In the genomic region with DNA sequence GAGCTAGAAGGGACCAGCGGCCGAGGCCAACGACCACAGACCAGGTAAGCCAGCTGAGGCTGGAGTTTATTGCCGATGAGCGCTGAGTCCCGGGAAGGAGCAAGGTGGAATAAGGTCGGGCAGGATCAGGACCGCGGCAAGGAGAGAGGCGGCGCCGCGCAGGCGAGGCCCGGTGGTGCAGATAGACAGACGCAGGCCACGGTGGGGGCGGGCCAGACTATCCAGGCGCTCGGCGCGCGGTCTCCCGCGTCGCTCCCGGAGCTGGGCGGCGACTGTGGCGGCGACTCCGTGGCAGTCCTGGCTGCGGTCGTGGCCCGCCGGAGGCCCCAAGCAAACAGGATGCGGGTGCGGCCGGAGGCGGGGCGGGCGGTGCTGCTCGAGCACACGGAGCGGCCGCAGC, we compare ENCODE assay signal across 8 mouse cellular contexts. TPM values are rescaled to one million over a fixed set of nuclear protein-coding genes. Genes with fewer than 3 reads are reported as not detected.
DNase-seq lines count a peak whose midpoint lies in the region; ATAC-seq and TF ChIP-seq lines count a peak whose summit lies in the region.

No protein-coding gene starts in this region.

- peak overlapping the region; percentile 21 for H3ac ChIP-seq in myocyte (ENCODE audit: control insufficient read depth, insufficient read length)

- peak overlapping the region; percentile 37 for H3K27ac ChIP-seq in bone marrow macrophage, adult 2 months (ENCODE audit: insufficient read depth, low read depth, low read length)
- H3K27ac ChIP-seq in embryonic fibroblast, embryonic 13.5 days (ENCODE audit: insufficient read depth, low read length): peak overlapping the region; percentile 67
- peak overlapping the region; percentile 90 for H3K27ac ChIP-seq in heart, embryonic 15.5 days
- peak overlapping the region; percentile 91 for H3K27ac ChIP-seq in kidney, postnatal 0 days
- H3K27ac ChIP-seq in liver, embryonic 12.5 days: peak overlapping the region; percentile 98
- H3K27ac ChIP-seq in stomach, embryonic 15.5 days: peak overlapping the region; percentile 98

- no peak for TF ChIP-seq CTCF in bone marrow macrophage, adult 2 months (IDR thresholded peaks at IDR 0.05; ENCODE audit: low read depth, low read length)
- TF ChIP-seq CTCF in embryonic fibroblast, embryonic 13.5 days (IDR thresholded peaks at IDR 0.05; ENCODE audit: borderline replicate concordance, insufficient read depth, low read length): no peak
- peak; percentile 25; the same call in 1 of the 2 replicates for TF ChIP-seq CTCF in kidney, postnatal 0 days (IDR thresholded peaks at IDR 0.05; ENCODE audit: low read depth)

- DNase-seq in CD4-positive, CD25-positive, alpha-beta regulatory T cell, adult 2 months (ENCODE audit: low read depth, low spot score): peak; percentile 81
- peak; percentile 79 for DNase-seq in kidney, postnatal 0 days (ENCODE audit: low spot score)

- peak; percentile 77 for ATAC-seq in heart, embryonic 15.5 days (replicated peaks; ENCODE audit: insufficient number of reproducible peaks, insufficient read depth, low FRiP score, low read depth)
- ATAC-seq in kidney, postnatal 0 days (replicated peaks; ENCODE audit: low FRiP score, low read depth): peak; percentile 83
- ATAC-seq in liver, embryonic 12.5 days: peak; percentile 77
- ATAC-seq in stomach, embryonic 15.5 days (ENCODE audit: insufficient read depth, low FRiP score, low read depth): peak; percentile 82

- TF ChIP-seq POLR2A in bone marrow macrophage, adult 2 months (IDR thresholded peaks at IDR 0.05; ENCODE audit: borderline replicate concordance, low read depth, low read length): no peak
- no peak for TF ChIP-seq POLR2A in embryonic fibroblast, embryonic 13.5 days (IDR thresholded peaks at IDR 0.05; ENCODE audit: low read depth, low read length)
- no peak for TF ChIP-seq POLR2A in myocyte (IDR thresholded peaks at IDR 0.05; ENCODE audit: insufficient read length, low read depth)

- under 1% methylated on average over 46 of the region's 46 CpGs for WGBS in heart, embryonic 15.5 days
- WGBS in kidney, postnatal 0 days: under 1% methylated on average over 40 of the region's 46 CpGs
- under 1% methylated on average over 46 of the region's 46 CpGs for WGBS in liver, embryonic 12.5 days (ENCODE audit: insufficient replicate concordance)
- WGBS in stomach, embryonic 15.5 days: under 1% methylated on average over 43 of the region's 46 CpGs

- H3K4me1 ChIP-seq in bone marrow macrophage, adult 2 months (ENCODE audit: control insufficient read depth, insufficient read depth, low read length): peaks cover 28% of the 10 kb centered on the region
- H3K4me1 ChIP-seq in embryonic fibroblast, embryonic 13.5 days (ENCODE audit: control insufficient read depth, insufficient read depth, low read length): peaks cover 8% of the 10 kb centered on the region; the same call in 1 of the 2 replicates
- peaks cover 24% of the 10 kb centered on the region for H3K4me1 ChIP-seq in heart, embryonic 15.5 days (replicated peaks)
- peaks cover 5% of the 10 kb centered on the region for H3K4me1 ChIP-seq in kidney, postnatal 0 days (replicated peaks; ENCODE audit: insufficient read depth, low read length)
- peaks cover 60% of the 10 kb centered on the region for H3K4me1 ChIP-seq in liver, embryonic 12.5 days
- peaks cover 23% of the 10 kb centered on the region for H3K4me1 ChIP-seq in stomach, embryonic 15.5 days

- no peaks in the 10 kb centered on the region for H3K79me2 ChIP-seq in myocyte (ENCODE audit: control insufficient read depth, insufficient read depth)

- H3K9ac ChIP-seq in heart, embryonic 15.5 days: peak overlapping the region; percentile 82
- peak overlapping the region; percentile 77 for H3K9ac ChIP-seq in kidney, postnatal 0 days (ENCODE audit: low read depth, low read length)
- peak overlapping the region; percentile 88 for H3K9ac ChIP-seq in liver, embryonic 12.5 days
- H3K9ac ChIP-seq in stomach, embryonic 15.5 days: peak overlapping the region; percentile 63

- H3K4me2 ChIP-seq in heart, embryonic 15.5 days: peak overlapping the region; percentile 100
- H3K4me2 ChIP-seq in kidney, postnatal 0 days (ENCODE audit: low read length): peak overlapping the region; percentile 84
- H3K4me2 ChIP-seq in liver, embryonic 12.5 days: peak overlapping the region; percentile 99
- H3K4me2 ChIP-seq in myocyte (ENCODE audit: low read depth): peak overlapping the region; percentile 75
- peak overlapping the region; percentile 94 for H3K4me2 ChIP-seq in stomach, embryonic 15.5 days

- H3K36me3 ChIP-seq in heart, embryonic 15.5 days: peaks cover 24% of the 10 kb centered on the region
- H3K36me3 ChIP-seq in kidney, postnatal 0 days (ENCODE audit: insufficient read depth, low read length): peaks cover 18% of the 10 kb centered on the region
- H3K36me3 ChIP-seq in liver, embryonic 12.5 days: peaks cover 35% of the 10 kb centered on the region
- H3K36me3 ChIP-seq in myocyte (ENCODE audit: control insufficient read depth, insufficient read depth): peaks cover 5% of the 10 kb centered on the region
- peaks cover 14% of the 10 kb centered on the region; the same call in 1 of the 2 replicates for H3K36me3 ChIP-seq in stomach, embryonic 15.5 days

- H3K27me3 ChIP-seq in heart, embryonic 15.5 days: no peaks in the 10 kb centered on the region
- H3K27me3 ChIP-seq in kidney, postnatal 0 days (ENCODE audit: insufficient read depth, low read length): no peaks in the 10 kb centered on the region
- H3K27me3 ChIP-seq in liver, embryonic 12.5 days (replicated peaks): no peaks in the 10 kb centered on the region
- H3K27me3 ChIP-seq in myocyte (ENCODE audit: control insufficient read depth, insufficient read depth, insufficient read length): no peaks in the 10 kb centered on the region
- no peaks in the 10 kb centered on the region for H3K27me3 ChIP-seq in stomach, embryonic 15.5 days (replicated peaks)

- H3K4me3 ChIP-seq in bone marrow macrophage, adult 2 months (ENCODE audit: insufficient read depth, low read length): peak overlapping the region; percentile 84
- H3K4me3 ChIP-seq in embryonic fibroblast, embryonic 13.5 days (ENCODE audit: insufficient read depth, low read length): peak overlapping the region; percentile 89
- H3K4me3 ChIP-seq in heart, embryonic 15.5 days: peak overlapping the region; percentile 89
- H3K4me3 ChIP-seq in kidney, postnatal 0 days (replicated peaks; ENCODE audit: low read depth, low read length): peak overlapping the region; percentile 66
- peak overlapping the region; percentile 82 for H3K4me3 ChIP-seq in liver, embryonic 12.5 days
- peak overlapping the region; percentile 18 for H3K4me3 ChIP-seq in myocyte
- peak overlapping the region; percentile 76 for H3K4me3 ChIP-seq in stomach, embryonic 15.5 days (replicated peaks)

- H3K9me3 ChIP-seq in heart, embryonic 15.5 days (replicated peaks): no peaks in the 10 kb centered on the region
- H3K9me3 ChIP-seq in kidney, postnatal 0 days (replicated peaks; ENCODE audit: low read length): no peaks in the 10 kb centered on the region
- H3K9me3 ChIP-seq in liver, embryonic 12.5 days (replicated peaks): no peaks in the 10 kb centered on the region
- no peaks in the 10 kb centered on the region for H3K9me3 ChIP-seq in stomach, embryonic 15.5 days

RNA-seq across cellular contexts. Expression of gene Inafm1, which starts 0.7 kb away (rescaled TPM):
- 11.7 and 14.0 TPM in 2 replicates for polyA plus RNA-seq in bone marrow macrophage, adult 2 months (2012; ENCODE audit: insufficient read depth, insufficient read length, missing spikeins)
- 11.1 and 11.6 TPM in 2 replicates for polyA plus RNA-seq in embryonic fibroblast, embryonic 13.5 days (2011; ENCODE audit: insufficient read length, low read depth, missing spikeins)
- 8.8 and 11.1 TPM in 2 replicates for polyA plus RNA-seq in heart, embryonic 15.5 days (2015; fragmentation: Nextera tagmentation; extraction: Ambion mirVana)
- 28.2 and 32.0 TPM in 2 replicates for polyA plus RNA-seq in kidney, postnatal 0 days (2015; fragmentation: Nextera tagmentation; extraction: Ambion mirVana)
- 8.6 and 8.8 TPM in 2 replicates for polyA plus RNA-seq in liver, embryonic 12.5 days (2016; fragmentation: Nextera tagmentation; extraction: Ambion mirVana)
- polyA plus RNA-seq in myocyte (2012; fragmentation: generic; extraction: Trizol): 12.1 TPM
- polyA plus RNA-seq in stomach, embryonic 15.5 days (2015; fragmentation: Nextera tagmentation; extraction: Ambion mirVana): 20.5 and 21.1 TPM in 2 replicates

RNA-seq across cellular contexts. Expression of gene C5ar1, which starts 13.3 kb away (rescaled TPM):
- 463 and 511 TPM in 2 replicates for polyA plus RNA-seq in bone marrow macrophage, adult 2 months (2012; ENCODE audit: insufficient read depth, insufficient read length, missing spikeins)
- 0.60 and 5.3 TPM in 2 replicates for polyA plus RNA-seq in embryonic fibroblast, embryonic 13.5 days (2011; ENCODE audit: insufficient read length, low read depth, missing spikeins)
- polyA plus RNA-seq in heart, embryonic 15.5 days (2015; fragmentation: Nextera tagmentation; extraction: Ambion mirVana): 2.0 and 4.1 TPM in 2 replicates
- polyA plus RNA-seq in kidney, postnatal 0 days (2015; fragmentation: Nextera tagmentation; extraction: Ambion mirVana): 3.1 and 3.4 TPM in 2 replicates
- polyA plus RNA-seq in liver, embryonic 12.5 days (2016; fragmentation: Nextera tagmentation; extraction: Ambion mirVana): 1.7 and 2.1 TPM in 2 replicates
- polyA plus RNA-seq in myocyte (2012; fragmentation: generic; extraction: Trizol): not detected
- 3.7 and 4.1 TPM in 2 replicates for polyA plus RNA-seq in stomach, embryonic 15.5 days (2015; fragmentation: Nextera tagmentation; extraction: Ambion mirVana)

RNA-seq across cellular contexts. Expression of gene Ccdc9, which starts 13.9 kb away (rescaled TPM):
- polyA plus RNA-seq in bone marrow macrophage, adult 2 months (2012; ENCODE audit: insufficient read depth, insufficient read length, missing spikeins): 143 and 146 TPM in 2 replicates
- 66.0 and 70.9 TPM in 2 replicates for polyA plus RNA-seq in embryonic fibroblast, embryonic 13.5 days (2011; ENCODE audit: insufficient read length, low read depth, missing spikeins)
- polyA plus RNA-seq in heart, embryonic 15.5 days (2015; fragmentation: Nextera tagmentation; extraction: Ambion mirVana): 14.4 and 18.3 TPM in 2 replicates
- polyA plus RNA-seq in kidney, postnatal 0 days (2015; fragmentation: Nextera tagmentation; extraction: Ambion mirVana): 14.2 and 17.1 TPM in 2 replicates
- polyA plus RNA-seq in liver, embryonic 12.5 days (2016; fragmentation: Nextera tagmentation; extraction: Ambion mirVana): 29.7 and 30.0 TPM in 2 replicates
- polyA plus RNA-seq in myocyte (2012; fragmentation: generic; extraction: Trizol): 48.4 TPM
- 26.7 and 27.0 TPM in 2 replicates for polyA plus RNA-seq in stomach, embryonic 15.5 days (2015; fragmentation: Nextera tagmentation; extraction: Ambion mirVana)

RNA-seq across cellular contexts. Expression of gene C5ar2, which starts 28.7 kb away (rescaled TPM):
- 18.4 and 18.5 TPM in 2 replicates for polyA plus RNA-seq in bone marrow macrophage, adult 2 months (2012; ENCODE audit: insufficient read depth, insufficient read length, missing spikeins)
- 0.19 TPM in 1 of 2 replicates, not detected in the other for polyA plus RNA-seq in embryonic fibroblast, embryonic 13.5 days (2011; ENCODE audit: insufficient read length, low read depth, missing spikeins)
- polyA plus RNA-seq in heart, embryonic 15.5 days (2015; fragmentation: Nextera tagmentation; extraction: Ambion mirVana): 0.76 and 1.1 TPM in 2 replicates
- polyA plus RNA-seq in kidney, postnatal 0 days (2015; fragmentation: Nextera tagmentation; extraction: Ambion mirVana): 0.08 and 0.11 TPM in 2 replicates
- polyA plus RNA-seq in liver, embryonic 12.5 days (2016; fragmentation: Nextera tagmentation; extraction: Ambion mirVana): 1.6 and 1.7 TPM in 2 replicates
- not detected for polyA plus RNA-seq in myocyte (2012; fragmentation: generic; extraction: Trizol)
- polyA plus RNA-seq in stomach, embryonic 15.5 days (2015; fragmentation: Nextera tagmentation; extraction: Ambion mirVana): 0.28 and 0.37 TPM in 2 replicates

RNA-seq across cellular contexts. Expression of gene Bbc3, which starts 35.5 kb away (rescaled TPM):
- 26.6 and 27.6 TPM in 2 replicates for polyA plus RNA-seq in bone marrow macrophage, adult 2 months (2012; ENCODE audit: insufficient read depth, insufficient read length, missing spikeins)
- 15.8 and 19.9 TPM in 2 replicates for polyA plus RNA-seq in embryonic fibroblast, embryonic 13.5 days (2011; ENCODE audit: insufficient read length, low read depth, missing spikeins)
- polyA plus RNA-seq in heart, embryonic 15.5 days (2015; fragmentation: Nextera tagmentation; extraction: Ambion mirVana): 6.6 and 6.9 TPM in 2 replicates
- 12.4 and 13.1 TPM in 2 replicates for polyA plus RNA-seq in kidney, postnatal 0 days (2015; fragmentation: Nextera tagmentation; extraction: Ambion mirVana)
- 5.9 and 7.6 TPM in 2 replicates for polyA plus RNA-seq in liver, embryonic 12.5 days (2016; fragmentation: Nextera tagmentation; extraction: Ambion mirVana)
- 34.6 TPM for polyA plus RNA-seq in myocyte (2012; fragmentation: generic; extraction: Trizol)
- 6.7 and 7.4 TPM in 2 replicates for polyA plus RNA-seq in stomach, embryonic 15.5 days (2015; fragmentation: Nextera tagmentation; extraction: Ambion mirVana)

Comparison
In these comparisons a context has a peak if more than half of its experiments do, and no peak if none do; other contexts are left out.
1. Peak in every context shown above with its lines: DNase-seq, ATAC-seq, H3K4me3 ChIP-seq and H3K27ac ChIP-seq.
2. H3K27ac ChIP-seq: peak in every context shown above with its lines; median percentile 98 in liver, embryonic 12.5 days; 98 in stomach, embryonic 15.5 days; 91 in kidney, postnatal 0 days; 90 in heart, embryonic 15.5 days; 67 in embryonic fibroblast, embryonic 13.5 days; 37 in bone marrow macrophage, adult 2 months.
3. H3K4me3 ChIP-seq: peak in every context shown above with its lines; median percentile 89 in embryonic fibroblast, embryonic 13.5 days; 89 in heart, embryonic 15.5 days; 84 in bone marrow macrophage, adult 2 months; 82 in liver, embryonic 12.5 days; 76 in stomach, embryonic 15.5 days; 66 in kidney, postnatal 0 days; 18 in myocyte.
4. RNA of gene C5ar1, which starts 13.3 kb away (polyA plus RNA-seq): 463 to 511 TPM in bone marrow macrophage, adult 2 months; 0.60 to 5.3 TPM in embryonic fibroblast, embryonic 13.5 days, 3.7 to 4.1 TPM in stomach, embryonic 15.5 days, 3.1 to 3.4 TPM in kidney, postnatal 0 days, 1.7 to 2.1 TPM in liver, embryonic 12.5 days, 2.0 to 4.1 TPM in heart, embryonic 15.5 days and not detected in myocyte (single experiment); every median in the first group is over 10 times any median in the second.